Mouse (Mus musculus) E14TG2a.4 (cell line): Measurements from ENCODE around the gene Accsl.

ENCODE experiments used
- CTCF ChIP-seq: conservative IDR thresholded peaks from 2 replicates; pipeline ENCODE4 v1.5.1; 2014; ENCODE audit warnings: low read length
- NANOG ChIP-seq: IDR thresholded peaks from 2 replicates; pipeline ENCODE4 v1.6.1; 2014; ENCODE audit warnings: borderline replicate concordance, low read length, mixed read lengths

- no peak for TF ChIP-seq CTCF
- TF ChIP-seq NANOG: no peak
Measured at GRCm38 (mm10) chr2:93909716-93910115, 40.8 kb upstream of the Accsl start.
